Mouse (Mus musculus): ENCODE data around the gene Iqgap1.
"Not testable (repeated sequence)": the region's sequence is repeated elsewhere in the genome, so short reads cannot be mapped to it uniquely, and the experiment has no call there.

Iqgap1 gene

DNA sequence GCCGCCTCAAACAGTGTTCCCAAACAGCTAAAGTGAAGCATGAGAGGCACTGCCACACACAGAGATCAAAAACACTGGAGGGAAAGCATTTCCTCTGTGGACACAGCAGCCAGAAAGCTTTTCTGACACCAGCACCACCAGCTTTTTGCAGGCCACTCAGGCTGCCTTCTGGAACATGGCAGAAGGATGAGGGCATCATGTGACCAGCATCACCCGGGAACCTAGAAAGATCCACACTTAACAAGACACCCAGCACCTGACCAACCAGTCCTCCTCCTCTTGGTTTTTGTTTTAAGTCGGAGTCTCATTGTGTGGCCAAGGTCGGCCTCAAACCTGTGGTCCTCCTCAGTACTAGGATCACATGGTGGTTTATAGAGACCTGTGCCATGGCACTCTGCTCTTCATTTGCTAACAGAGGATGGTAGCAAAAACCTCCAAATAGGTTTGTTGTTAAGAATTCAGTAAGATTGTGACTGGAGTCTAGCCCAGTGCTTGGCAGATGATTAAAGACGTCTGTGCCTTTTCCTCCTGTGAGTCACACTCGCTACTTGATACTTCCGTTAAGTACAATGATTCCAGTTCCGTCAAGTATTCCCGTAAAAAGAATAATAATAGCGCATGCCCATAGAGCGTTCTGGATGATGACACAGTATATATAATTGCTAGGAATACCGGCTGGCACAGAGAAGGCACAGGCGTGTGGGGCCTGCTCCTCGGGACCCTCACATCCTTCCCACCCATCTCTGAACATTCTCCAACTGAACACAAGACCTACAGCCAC lies 51.8 kb downstream of the Iqgap1 start:
- DNase-seq (ENCODE audit: low read depth) = no peak

DNA sequence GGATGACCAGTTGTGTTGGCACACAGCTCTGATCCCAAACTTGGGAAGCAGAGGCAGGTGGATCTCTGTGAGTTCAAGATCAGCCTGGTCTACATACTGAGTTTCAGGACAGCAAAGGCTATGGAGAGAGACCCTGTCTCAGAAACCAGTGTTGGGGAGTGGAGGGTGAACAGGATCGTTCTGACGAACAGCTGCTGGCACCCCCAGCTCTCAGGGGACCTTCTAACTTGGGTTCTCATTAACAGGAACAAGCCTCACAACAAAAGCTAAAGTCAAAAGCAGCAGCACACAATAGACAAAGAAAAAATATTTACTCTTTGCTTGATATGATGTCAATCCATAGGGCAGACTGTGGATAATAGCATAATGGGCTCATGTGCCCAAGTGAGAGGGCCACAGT lies 55.3 kb downstream of the Iqgap1 start:
- no peak for DNase-seq (ENCODE audit: low read depth)

DNA sequence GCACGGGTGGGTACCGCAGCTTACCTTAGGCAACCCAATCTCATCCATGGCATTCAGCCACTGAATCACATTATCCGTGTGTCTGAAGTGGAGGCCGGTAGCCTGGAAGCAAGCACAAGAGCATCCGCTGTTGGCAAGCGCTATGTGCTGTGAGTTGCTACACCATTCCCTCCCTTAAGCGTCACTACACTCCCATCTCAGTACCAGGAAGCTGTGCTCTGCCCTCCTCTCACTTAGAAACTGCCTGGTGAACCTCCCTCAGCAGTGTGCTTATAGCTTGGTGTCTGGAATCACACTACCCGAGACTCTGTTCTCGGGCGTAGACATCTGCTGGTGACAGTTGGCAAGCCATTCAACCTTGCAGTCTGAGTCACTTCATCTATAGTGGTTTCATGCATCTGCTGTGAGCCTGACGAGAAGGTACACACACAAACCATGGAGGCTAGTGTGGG lies 58.9 kb downstream of the Iqgap1 start:
- no peak for DNase-seq (ENCODE audit: low read depth)

DNA sequence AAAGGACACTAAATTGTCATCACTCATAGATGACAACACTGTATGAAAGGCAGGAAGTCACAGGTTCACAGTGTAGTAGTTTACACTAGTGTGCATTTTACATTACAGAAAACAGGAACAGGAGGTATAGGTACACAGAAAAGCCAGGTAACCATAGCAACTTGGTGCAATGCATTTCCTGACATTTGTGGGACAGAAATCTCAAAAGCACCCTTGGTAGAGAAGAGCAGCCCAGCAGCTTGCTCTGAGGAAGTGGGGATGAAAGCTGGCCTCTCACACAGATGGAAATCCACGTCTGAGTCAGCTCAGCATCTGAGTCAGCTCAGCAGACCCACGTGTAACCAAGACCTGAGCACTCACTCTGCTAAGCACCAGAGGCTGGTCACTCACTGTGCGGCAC lies 59.7 kb downstream of the Iqgap1 start:
- DNase-seq (ENCODE audit: low read depth) = peak; percentile 80

DNA sequence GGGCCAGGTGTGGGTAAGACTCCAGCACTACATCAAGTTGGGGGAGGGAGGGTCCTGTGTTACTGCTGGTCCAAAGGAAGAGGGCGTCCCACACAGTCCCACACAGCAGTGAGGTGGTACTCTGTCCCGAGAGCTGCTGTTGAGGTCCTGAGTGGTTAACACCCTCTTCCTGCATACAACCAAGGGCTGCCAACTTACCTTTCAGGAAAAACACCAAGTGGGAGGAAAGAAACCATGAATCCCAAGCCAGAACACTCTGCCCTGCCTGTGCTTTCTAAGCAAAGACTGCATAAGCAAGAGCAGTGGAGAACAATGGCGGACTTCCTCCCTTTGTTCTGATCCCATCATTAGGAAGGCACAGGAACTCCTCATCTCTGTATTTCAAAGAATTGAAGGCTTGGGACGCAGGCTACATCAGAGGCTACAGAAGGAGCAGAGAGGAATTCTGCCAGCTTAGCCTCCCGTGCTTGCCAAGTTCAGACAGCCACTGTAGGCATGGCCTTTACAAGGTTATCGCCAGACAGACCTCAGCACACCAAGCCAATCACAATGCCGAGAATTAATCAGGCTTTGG lies 61.8 kb downstream of the Iqgap1 start:
- DNase-seq (ENCODE audit: low read depth) = no peak

DNA sequence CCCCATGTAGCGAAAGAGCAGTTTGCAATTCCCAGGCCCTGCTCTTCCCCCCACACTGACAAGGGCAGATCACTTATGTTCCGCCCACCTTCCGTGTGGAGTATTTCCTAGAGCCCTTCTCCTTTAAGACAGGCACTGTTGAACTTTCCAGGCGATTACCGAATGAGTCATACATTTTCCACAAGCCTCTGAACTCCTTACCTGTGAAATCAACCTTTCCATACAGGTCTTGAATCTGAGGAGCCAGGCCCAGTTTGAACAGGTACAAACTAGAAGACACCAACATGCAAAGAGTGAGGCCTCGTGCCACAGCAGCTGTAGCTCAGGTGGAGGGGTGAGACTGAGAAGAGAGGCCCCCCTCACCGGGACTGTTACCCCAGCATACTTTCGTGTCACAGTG lies 63.5 kb downstream of the Iqgap1 start:
- no peak for DNase-seq (ENCODE audit: low read depth)

DNA sequence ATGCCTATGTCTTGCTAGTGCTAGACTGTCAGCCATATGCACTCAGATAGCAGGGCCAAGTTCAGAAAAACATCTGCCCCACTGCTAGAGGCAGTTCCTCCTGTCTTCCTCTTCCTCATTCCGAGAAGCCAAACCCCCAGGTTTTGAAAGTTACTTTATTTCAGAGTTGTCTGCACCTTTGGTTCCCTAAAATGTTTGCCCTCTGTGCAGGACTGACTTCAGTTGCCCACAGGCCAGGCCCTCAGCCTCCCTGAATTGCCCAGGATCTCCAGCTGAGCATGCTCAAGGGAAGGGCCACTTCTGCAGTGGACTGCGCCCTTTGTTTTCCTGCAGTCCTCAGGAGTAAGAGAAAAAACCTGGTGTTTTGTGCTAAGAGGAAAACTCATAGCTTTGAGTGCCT lies 71.7 kb downstream of the Iqgap1 start:
- no peak for DNase-seq (ENCODE audit: low read depth)

DNA sequence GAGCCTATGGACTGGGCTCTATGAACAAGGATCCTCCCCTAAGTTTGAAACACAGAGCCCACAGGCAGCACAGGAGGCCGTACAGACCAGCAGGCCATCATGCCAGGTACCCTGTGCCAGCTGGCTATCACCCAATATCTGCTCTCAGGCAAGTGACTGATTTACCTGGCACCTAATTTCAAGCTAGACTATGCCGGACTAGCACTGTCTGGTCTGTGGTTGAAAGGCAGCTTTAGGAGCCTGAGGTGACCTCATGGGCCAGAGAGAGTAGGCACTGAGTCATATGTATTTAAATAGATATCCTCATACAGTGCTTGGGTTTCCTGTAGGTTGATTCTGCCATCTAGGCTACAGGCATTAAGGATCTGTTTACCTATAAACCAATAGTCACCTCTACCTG lies 72.2 kb downstream of the Iqgap1 start:
- DNase-seq (ENCODE audit: low read depth) = no peak

DNA sequence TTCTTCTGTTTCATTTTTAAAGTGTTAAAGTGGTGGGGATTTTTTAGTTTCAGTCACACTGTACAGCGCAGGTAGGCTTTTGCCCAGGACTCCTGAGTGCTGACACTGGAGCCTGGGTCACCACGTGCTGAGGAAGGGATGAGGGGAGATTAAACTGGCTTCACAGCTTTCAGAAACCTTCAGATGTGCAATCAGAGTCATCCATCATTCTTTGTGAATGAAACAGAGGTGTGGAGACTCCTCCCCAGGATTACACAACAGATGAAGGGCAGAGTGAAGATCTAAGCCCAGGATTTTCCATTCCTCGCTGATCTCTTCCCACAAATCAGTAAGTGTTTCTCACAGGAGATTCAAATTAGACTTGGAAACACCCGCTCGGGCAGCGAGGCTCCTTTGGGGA lies 76.2 kb downstream of the Iqgap1 start:
- DNase-seq (ENCODE audit: low read depth) = no peak

DNA sequence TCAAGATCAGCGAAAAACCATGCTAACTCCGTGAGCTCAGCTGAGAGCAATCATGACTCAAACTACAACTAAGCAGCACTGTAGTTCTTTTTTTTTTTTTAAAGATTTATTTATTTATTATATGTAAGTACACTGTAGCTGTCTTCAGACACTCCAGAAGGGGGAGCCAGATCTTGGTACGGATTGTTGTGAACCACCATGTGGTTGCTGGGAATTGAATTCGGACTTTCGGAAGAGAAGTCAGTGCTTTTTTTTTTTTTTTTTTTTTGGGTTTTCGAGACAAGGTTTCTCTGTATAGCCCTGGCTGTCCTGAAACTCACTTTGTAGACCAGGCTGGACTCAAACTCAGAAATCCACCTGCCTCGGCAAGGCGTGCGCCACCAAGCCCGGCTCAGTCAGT lies 76.7 kb downstream of the Iqgap1 start:
- DNase-seq (ENCODE audit: low read depth) = not testable (repeated sequence)

DNA sequence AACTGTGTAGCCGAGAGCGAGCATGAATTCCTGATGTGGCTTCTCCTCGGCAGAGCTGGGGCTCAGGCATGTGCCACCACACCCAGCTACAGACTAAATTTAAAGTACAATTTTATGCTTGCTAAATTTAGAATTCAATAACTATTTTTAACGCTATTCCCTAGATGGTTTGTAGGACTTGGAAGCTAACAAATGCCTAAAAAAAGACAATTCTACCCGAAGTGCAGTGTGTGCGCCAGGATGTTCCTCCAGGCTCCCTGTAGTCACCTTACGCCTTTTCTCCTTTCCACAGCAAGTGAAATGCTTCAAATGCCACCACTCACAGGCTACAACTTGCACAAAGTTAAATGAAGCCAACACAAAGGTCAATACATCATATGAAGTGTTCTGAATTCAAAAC lies 78.4 kb downstream of the Iqgap1 start:
- no peak for DNase-seq (ENCODE audit: low read depth)

DNA sequence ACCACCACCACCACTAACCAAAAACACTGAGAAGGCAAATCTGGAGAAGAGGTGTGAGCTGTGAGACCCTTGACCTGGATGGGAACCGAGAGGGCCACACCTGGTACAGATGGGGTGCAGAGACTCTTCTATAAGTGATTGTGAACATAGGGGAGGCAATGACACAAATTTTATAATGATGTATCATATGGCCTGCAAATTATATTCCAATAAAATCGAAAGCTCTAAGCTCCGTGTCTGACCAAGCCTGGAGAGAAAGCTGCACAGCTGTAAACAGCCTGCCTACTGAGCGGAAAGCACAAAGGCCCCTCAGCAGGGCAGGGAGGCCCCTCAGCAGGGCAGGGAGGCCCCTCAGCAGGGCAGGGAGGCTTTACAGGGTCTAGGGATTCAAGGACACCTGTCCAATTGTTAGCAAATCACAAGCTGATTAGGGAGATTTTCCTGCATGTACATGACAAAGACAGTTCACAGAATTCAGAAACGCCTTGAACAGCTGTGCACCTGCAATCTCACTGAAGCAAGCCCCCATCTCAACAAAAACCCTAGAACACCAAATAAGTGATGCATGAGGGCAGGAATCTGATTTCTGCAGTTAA lies 79.5 kb downstream of the Iqgap1 start:
- DNase-seq (ENCODE audit: low read depth) = no peak

DNA sequence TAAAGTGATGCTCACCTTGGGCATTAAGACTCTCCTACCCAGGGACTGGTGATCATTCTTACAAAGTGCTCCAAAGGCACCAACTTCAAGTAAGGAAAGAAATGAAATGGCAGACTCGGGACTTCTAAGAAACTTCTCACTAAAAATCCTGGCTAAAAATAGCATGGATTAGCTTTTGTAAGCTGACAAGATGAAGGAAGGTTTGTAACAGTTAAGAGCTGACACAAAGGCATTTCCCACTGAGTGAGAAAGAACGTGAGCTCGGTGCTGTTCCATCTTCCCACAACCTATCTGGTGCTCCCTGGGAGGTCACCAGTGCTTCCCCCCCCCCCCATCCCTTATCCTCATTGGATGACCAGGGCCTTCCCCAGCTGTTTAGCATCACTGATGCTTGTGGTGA lies 80.0 kb downstream of the Iqgap1 start:
- no peak for DNase-seq (ENCODE audit: low read depth)

DNA sequence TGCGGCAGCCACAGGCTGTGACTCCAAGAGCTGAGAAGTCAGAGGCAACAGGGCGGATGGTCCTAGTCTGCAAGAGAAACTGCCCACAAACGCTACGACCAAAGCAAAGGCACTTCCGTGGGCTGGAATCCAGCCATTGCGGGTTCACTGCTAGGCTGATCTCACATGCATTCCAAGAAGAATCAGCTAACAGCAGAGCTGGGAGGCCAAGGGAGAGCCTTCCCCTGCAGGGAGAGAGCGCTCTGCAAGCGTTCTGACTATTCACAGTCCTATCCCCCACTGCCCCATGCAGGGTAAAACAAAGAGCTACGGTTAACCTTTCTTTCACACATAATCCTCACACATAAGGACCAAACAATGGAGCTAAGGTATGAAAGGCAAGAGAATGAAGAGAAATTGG lies 80.5 kb downstream of the Iqgap1 start:
- no peak for DNase-seq (ENCODE audit: low read depth)

DNA sequence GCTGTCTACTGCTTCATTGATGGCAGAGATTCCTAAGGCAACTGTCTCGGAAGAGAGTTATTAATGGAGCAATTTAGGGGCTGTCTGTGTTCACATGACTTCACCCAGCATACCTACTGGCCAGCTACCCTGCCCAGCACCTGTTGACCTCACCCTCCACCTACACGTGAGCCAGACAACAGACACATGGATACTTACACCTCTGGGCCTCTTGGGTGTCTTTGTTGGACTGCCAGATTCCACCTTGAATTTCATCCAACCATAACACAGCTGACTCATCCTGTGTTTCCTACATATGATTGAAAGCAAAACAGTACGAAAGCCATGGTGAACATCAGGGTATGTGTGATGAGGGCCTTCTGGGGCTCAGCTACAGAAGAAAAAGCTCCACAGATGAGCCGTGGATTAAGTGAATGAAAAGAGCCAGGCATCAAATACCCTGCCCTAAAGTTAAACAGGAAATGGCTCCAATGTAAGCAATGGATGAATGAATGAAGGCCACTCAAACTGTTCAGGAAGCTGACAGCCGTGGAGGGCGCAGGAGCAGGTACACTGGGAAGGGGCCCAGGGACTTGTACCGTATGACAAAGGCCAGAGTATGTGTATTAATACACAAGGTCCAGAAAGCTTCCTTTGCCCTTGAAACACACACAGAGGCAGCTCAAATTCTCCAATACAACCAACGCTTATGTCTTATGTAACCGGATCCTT lies 81.7 kb downstream of the Iqgap1 start:
- no peak for DNase-seq (ENCODE audit: low read depth)

DNA sequence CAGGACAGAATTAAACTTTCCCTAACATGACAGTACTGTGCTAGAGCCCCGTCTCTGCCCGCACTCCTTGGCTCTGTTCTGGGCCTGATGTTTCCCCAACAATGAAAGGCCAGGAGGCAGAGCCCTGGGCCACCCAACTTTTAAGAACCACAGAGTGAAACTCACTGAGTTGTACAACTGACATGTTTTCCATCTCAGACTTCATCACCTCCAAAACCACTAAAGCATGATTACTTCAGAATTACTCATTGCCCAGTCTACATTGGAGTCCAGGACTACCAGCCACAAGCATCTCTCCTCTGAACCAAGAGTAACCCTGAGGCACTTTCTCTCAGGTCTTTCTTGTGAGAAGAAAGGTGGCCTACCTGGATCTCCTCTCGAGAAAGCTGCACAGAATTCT lies 83.1 kb downstream of the Iqgap1 start:
- DNase-seq (ENCODE audit: low read depth) = no peak

DNA sequence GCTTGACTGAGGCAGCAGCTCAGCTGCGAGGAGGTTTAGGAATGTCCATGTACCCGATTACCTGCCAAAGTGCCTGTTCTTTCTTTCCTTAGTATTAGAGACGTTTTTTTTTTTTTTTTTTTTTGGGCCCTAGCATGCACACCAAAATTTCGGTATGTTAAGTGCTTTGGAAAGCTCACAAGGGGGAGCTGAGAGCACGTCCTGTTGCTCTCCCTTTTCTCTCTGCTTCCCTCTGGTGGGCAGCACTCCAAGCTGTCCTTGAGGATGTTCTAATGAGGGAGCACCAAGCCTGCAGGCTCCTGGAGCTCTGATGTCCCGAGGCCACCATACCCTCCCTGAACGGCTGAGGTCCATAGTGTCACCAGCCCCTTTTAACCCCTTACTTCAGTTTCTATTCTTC lies 84.8 kb downstream of the Iqgap1 start:
- peak; percentile 58 for DNase-seq (ENCODE audit: low read depth)

DNA sequence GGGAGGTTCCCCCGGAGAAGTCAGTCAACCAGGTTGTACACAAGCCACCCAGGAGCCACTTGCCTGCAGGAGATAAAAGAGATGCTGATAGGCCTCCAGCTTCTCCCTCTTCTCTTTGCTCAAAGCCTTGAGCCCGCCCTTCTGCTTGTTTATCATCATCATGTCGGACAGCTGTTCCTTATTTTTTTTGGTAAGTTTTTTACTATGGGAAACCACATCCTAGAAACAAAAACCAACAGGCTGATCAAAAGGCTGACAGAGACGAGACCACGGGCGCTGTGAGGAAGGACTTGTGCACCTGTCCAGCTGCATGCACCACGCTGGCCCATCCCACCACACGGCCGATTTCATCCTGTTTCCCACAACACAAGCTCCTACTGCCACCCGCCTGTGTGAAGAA lies 89.6 kb downstream of the Iqgap1 start:
- DNase-seq (ENCODE audit: low read depth) = no peak

DNA sequence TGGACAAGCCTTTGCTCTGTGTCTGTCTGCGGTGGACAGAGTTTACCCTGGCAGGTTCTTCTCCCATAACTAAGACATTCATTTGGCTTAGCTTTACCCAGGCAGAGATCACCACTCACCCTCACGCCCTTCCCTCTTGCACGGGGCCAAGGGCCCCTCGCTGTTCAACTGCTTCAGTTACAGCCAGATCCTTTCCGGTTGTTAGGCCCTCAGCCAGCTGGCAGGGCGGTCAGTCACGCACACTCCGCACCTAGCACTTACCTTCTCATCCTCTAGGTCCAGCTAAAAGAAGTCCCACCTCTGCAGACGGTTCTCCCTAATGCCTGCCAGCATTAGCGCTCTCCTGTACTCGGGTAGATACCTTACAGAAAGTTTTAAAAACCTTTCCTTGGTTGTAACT lies 92.8 kb downstream of the Iqgap1 start:
- no peak for DNase-seq (ENCODE audit: low read depth)

DNA sequence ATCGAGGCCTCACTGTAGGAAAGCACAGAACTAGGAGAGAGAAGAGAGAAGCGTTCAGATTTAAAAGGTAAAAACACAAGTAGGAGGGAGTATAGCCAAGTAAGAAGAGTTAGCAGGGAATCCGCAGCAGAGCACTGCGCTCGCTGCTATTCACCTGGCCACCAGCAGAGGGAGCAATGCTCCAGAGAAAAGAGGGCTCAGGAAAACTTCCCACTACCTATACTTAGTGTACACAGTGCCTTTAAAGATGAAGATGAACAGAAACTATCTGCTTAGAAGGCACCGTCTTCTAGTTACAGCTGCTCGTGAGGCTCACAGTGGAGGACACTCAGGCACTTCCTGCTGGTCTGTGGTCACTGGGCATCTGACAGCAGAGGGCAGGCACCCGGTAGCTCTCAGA lies 96.1 kb downstream of the Iqgap1 start:
- DNase-seq (ENCODE audit: low read depth) = peak; percentile 85

DNA sequence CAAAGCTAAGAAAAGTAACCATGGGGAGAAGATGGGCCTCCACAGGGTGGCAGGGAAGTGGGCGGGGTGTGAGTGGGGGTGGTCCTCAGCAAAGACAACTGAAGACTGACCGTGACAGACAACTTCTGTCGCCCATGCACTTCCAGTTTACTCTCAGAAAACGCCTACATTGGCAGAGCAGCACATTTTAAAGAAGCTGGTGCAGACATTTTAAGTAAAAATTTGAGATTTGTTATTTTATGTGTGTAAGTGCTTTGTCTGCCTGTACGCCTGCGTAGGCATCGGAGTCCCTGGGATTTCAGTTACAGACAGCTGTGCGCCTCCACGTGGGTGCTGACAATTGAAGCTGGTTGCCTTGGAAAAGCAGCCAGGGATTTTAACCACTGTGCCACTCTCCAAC lies 104.7 kb downstream of the Iqgap1 start:
- no peak for DNase-seq (ENCODE audit: low read depth)

DNA sequence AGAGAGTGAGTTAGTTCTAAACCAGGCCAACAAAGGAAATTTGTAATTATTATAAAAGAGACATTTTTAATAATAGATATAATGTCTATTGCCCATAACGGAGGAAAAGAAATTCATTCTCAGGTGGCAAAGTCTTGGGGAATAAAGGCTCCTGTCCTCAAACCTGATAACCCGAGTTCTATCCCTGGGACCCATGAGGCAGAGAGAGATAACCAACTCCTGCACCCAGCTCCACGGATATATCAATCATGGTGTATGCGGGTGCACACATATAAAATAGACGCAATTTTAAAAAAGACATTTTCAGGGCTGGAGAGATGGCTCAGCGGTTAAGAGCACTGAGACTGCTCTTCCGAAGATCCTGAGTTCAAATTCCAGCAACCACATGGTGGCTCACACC lies 106.2 kb downstream of the Iqgap1 start:
- DNase-seq (ENCODE audit: low read depth) = no peak

DNA sequence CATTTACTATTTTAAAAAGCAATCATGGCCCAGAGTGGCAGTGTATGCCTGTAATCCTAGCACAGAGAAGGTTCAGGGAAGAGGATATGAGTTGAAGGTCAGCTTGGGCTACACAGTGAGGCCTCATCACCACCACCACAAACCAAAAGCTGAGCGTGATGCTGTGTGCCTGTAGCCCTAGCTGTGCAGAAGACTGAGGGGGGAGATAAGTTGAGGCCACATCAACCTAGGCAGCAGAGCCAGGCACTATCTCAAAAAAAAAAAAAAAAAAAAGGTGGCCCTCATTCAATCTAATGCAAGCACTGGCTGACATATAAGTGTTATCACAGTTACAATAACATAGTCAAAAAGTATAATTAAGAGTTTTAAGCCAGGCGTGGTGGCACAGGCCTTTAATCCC lies 106.7 kb downstream of the Iqgap1 start:
- DNase-seq (ENCODE audit: low read depth) = no peak

Data from naive thymus-derived CD4-positive, alpha-beta T cell, adult 2 months (primary cell).